Mouse (Mus musculus): ENCODE results near the gene Tmbim4.

Tmbim4 gene

GRCm38 (mm10) chr10:120246994-120247750 lies 45.8 kb downstream of the Tmbim4 start:
- DNase-seq, result peak; percentile 64

- DNase-seq, result no peak
Observed at GRCm38 (mm10) chr10:120250911-120251683, 49.7 kb downstream of the Tmbim4 start.

GRCm38 (mm10) chr10:120251791-120252190 lies 50.4 kb downstream of the Tmbim4 start:
- DNase-seq, result no peak

- no peak for DNase-seq
Observed at GRCm38 (mm10) chr10:120252800-120253199, 51.4 kb downstream of the Tmbim4 start.

GRCm38 (mm10) chr10:120257231-120257630 lies 55.8 kb downstream of the Tmbim4 start:
- peak; percentile 55 for DNase-seq

- no peak for DNase-seq
Observed at GRCm38 (mm10) chr10:120267790-120268189, 66.4 kb downstream of the Tmbim4 start.

GRCm38 (mm10) chr10:120269946-120270345 lies 68.6 kb downstream of the Tmbim4 start:
- DNase-seq, result no peak

- DNase-seq, result peak; percentile 57
Observed at GRCm38 (mm10) chr10:120270777-120271176, 69.4 kb downstream of the Tmbim4 start.

- DNase-seq, result no peak
Observed at GRCm38 (mm10) chr10:120271318-120271717, 69.9 kb downstream of the Tmbim4 start.

- no peak for DNase-seq
Observed at GRCm38 (mm10) chr10:120271879-120272269, 70.5 kb downstream of the Tmbim4 start.

GRCm38 (mm10) chr10:120272270-120272883 lies 71.0 kb downstream of the Tmbim4 start:
- DNase-seq, result no peak

- DNase-seq, result no peak
Observed at GRCm38 (mm10) chr10:120273335-120273734, 71.9 kb downstream of the Tmbim4 start.

Measured in kidney, adult 9 months (tissue).